Mouse (Mus musculus) heart, postnatal 0 days (tissue): ENCODE data around the gene Tm4sf4.

Experiments
- CTCF ChIP-seq: IDR thresholded peaks from 2 replicates; pipeline ENCODE4 v1.5.1; 2016; ENCODE audit warnings: antibody characterized with exemption, control low read depth, low read depth
- EP300 ChIP-seq: IDR thresholded peaks from 2 replicates; pipeline ENCODE4 v1.6.1; 2016; ENCODE audit warnings: antibody characterized with exemption, low read depth

DNA sequence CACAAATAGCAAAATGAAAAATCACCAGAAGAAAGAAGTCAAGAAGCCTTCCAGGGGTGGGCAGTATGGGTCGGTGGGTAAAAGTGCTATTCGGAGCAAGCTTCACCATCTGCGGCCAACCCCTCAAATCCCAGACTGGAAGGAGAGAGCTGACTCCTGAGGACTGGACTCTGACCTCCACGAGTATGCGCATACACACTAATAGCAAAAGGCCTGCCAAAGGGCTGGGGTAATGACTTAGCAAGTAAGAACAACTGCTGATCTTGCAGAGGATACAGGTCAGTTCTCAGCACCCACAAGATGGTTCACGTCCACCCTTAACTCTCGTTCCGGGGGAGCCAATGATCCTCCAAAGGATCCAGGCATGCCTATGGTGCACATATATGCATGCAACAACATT, 49.3 kb downstream of the Tm4sf4 start:
- TF ChIP-seq EP300 (no peak), CTCF (no peak)
